Comparison of ENCODE assay signal across 11 mouse cellular contexts in the genomic region with DNA sequence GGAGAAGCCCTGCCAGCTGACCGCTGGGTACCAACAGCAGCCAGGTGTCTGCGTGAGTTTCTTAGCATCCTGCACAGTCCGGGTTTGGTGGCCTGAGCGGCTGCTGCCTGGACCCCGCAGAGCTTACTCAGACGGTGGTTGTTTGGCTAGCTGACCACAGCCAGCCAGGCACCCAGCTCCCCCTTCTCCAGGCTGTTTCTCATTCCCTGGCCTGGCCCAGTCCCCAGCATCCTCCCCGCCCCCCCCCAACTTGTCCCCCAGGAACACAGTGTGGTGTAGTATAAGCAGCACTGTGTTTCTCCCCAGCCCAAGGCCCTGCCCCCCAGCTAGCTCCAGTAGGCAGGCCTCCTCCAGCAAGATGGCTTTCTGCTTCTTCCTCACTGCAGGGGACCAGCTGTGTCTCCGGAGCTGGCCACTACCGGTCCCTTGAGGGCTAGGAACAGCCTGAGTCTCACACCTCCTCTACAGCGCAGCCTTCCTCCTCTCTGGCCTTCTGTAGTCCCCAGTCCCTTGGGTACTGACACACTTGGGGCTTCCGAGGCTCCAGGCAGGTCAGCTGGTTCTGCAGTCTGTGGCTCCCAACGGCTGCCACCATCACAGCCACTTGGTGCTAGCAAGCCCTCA. TPM values are rescaled to one million over a fixed set of nuclear protein-coding genes. Genes with fewer than 3 reads are reported as not detected.
DNase-seq lines count a peak whose midpoint lies in the region; ATAC-seq and TF ChIP-seq lines count a peak whose summit lies in the region.
"Had no signal": no experiment of that assay in that cellular context is flagged by ENCODE, and none has a peak within 500 bp of the region (broad histone marks: within the 10 kb centered on the region; RNA-seq: fewer than 3 reads in every experiment).

No protein-coding gene starts in this region.

- TF ChIP-seq CTCF in thymus, adult 2 months (IDR thresholded peaks at IDR 0.05; ENCODE audit: borderline replicate concordance, control insufficient read depth, extremely low read depth, insufficient read depth, low read length, poor library complexity), result no peak

- no peak for DNase-seq in hindbrain, embryonic 14.5 days (ENCODE audit: low spot score)
- DNase-seq in thymus, adult 2 months, result no peak
- no peak for DNase-seq in thymus, postnatal 10 days (ENCODE audit: low spot score in 2 of 2)
- DNase-seq in spleen, postnatal 4 days (ENCODE audit: low spot score in 2 of 2), result no peak
- DNase-seq in gastrocnemius, adult 8-10 months (ENCODE audit: low spot score in 2 of 2), result no peak

- 0 out of 2 replicates have a peak overlapping the region, but pooled peaks have one; percentile 8 for H3K4me2 ChIP-seq in hindbrain, embryonic 13.5 days
- no peak overlapping the region for H3K4me2 ChIP-seq in hindbrain, embryonic 14.5 days (replicated peaks)
- peak overlapping the region; percentile 36 for H3K4me2 ChIP-seq in stomach, embryonic 16.5 days (ENCODE audit: low read depth, low read length)

- H3K27me3 ChIP-seq in hindbrain, embryonic 13.5 days, result peaks cover 13% of the 10 kb centered on the region
- peaks cover 2% of the 10 kb centered on the region; the same call in 1 of the 2 replicates for H3K27me3 ChIP-seq in hindbrain, embryonic 14.5 days (ENCODE audit: control insufficient read depth, insufficient read depth, low read length)
- H3K27me3 ChIP-seq in thymus, adult 2 months (ENCODE audit: control insufficient read depth, insufficient read depth, low read length), result no peaks in the 10 kb centered on the region
- H3K27me3 ChIP-seq in stomach, embryonic 16.5 days (ENCODE audit: control insufficient read depth, insufficient read depth, low read length), result no peaks in the 10 kb centered on the region

- peaks cover 41% of the 10 kb centered on the region for H3K4me1 ChIP-seq in hindbrain, embryonic 13.5 days (replicated peaks)
- peaks cover 13% of the 10 kb centered on the region for H3K4me1 ChIP-seq in hindbrain, embryonic 14.5 days (replicated peaks; ENCODE audit: control insufficient read depth, insufficient read depth, low read length)
- H3K4me1 ChIP-seq in thymus, adult 2 months (replicated peaks; ENCODE audit: control insufficient read depth, insufficient read depth, low read length), result peaks cover 75% of the 10 kb centered on the region
- H3K4me1 ChIP-seq in stomach, embryonic 16.5 days (ENCODE audit: control insufficient read depth, insufficient read depth, low read length), result peaks cover 66% of the 10 kb centered on the region

- WGBS in hindbrain, embryonic 13.5 days, result 42% methylated on average over 12 of the region's 12 CpGs
- 49% methylated on average over 12 of the region's 12 CpGs for WGBS in hindbrain, embryonic 14.5 days
- 75% methylated on average over 12 of the region's 12 CpGs for WGBS in thymus, adult 2 months
- WGBS in stomach, embryonic 16.5 days, result 60% methylated on average over 12 of the region's 12 CpGs

- TF ChIP-seq POLR2A in thymus, adult 2 months (IDR thresholded peaks at IDR 0.05; ENCODE audit: control insufficient read depth, extremely low read depth, insufficient read depth, low read length, poor library complexity), result no peak

- peak overlapping the region; percentile 30; the same call in 1 of the 2 replicates for H3K27ac ChIP-seq in hindbrain, embryonic 13.5 days
- no peak overlapping the region for H3K27ac ChIP-seq in hindbrain, embryonic 14.5 days
- H3K27ac ChIP-seq in thymus, adult 2 months (ENCODE audit: control insufficient read depth, insufficient read depth, low read length), result peak overlapping the region; percentile 19; the same call in 1 of the 2 replicates
- H3K27ac ChIP-seq in stomach, embryonic 16.5 days (ENCODE audit: low read length), result peak overlapping the region; percentile 52

- H3K9ac ChIP-seq in hindbrain, embryonic 13.5 days, result peak overlapping the region; percentile 29; the same call in 1 of the 2 replicates
- no peak overlapping the region for H3K9ac ChIP-seq in hindbrain, embryonic 14.5 days
- H3K9ac ChIP-seq in stomach, embryonic 16.5 days (ENCODE audit: low read length), result peak overlapping the region; percentile 54

- no peak overlapping the region for H3K4me3 ChIP-seq in hindbrain, embryonic 13.5 days
- H3K4me3 ChIP-seq in hindbrain, embryonic 14.5 days (replicated peaks; ENCODE audit: low read length), result no peak overlapping the region
- H3K4me3 ChIP-seq in thymus, adult 2 months (ENCODE audit: control insufficient read depth, insufficient read depth, low read length), result no peak overlapping the region
- H3K4me3 ChIP-seq in stomach, embryonic 16.5 days (replicated peaks; ENCODE audit: low read length), result no peak overlapping the region

- ATAC-seq in hindbrain, embryonic 13.5 days (ENCODE audit: low FRiP score), result no peak
- ATAC-seq in hindbrain, embryonic 14.5 days (ENCODE audit: low FRiP score), result no peak
- ATAC-seq in hematopoietic stem cell, adult 5-6 weeks (replicated peaks in 1 of 2; ENCODE audit: insufficient read depth in 1 of 2, low FRiP score in 2 of 2, low TSS enrichment in 1 of 2, low read depth in 1 of 2, poor library complexity in 2 of 2, severe bottlenecking in 2 of 2), result peak; percentile 12 to 19; a peak in 1 of 4 replicates
- ATAC-seq in stomach, embryonic 16.5 days (ENCODE audit: insufficient read depth, low FRiP score), result no peak

- no peaks in the 10 kb centered on the region for H3K36me3 ChIP-seq in hindbrain, embryonic 13.5 days
- H3K36me3 ChIP-seq in hindbrain, embryonic 14.5 days (replicated peaks; ENCODE audit: control insufficient read depth, insufficient read depth), result no peaks in the 10 kb centered on the region
- no peaks in the 10 kb centered on the region for H3K36me3 ChIP-seq in thymus, adult 2 months (ENCODE audit: control insufficient read depth, insufficient read depth, low read length)
- no peaks in the 10 kb centered on the region for H3K36me3 ChIP-seq in stomach, embryonic 16.5 days (ENCODE audit: control insufficient read depth, insufficient read depth, low read length)
- H3K36me3 ChIP-seq: G1E had no signal

- no peaks in the 10 kb centered on the region for H3K9me3 ChIP-seq in hindbrain, embryonic 13.5 days
- H3K9me3 ChIP-seq in hindbrain, embryonic 14.5 days (ENCODE audit: control insufficient read depth, low read length), result no peaks in the 10 kb centered on the region
- H3K9me3 ChIP-seq in stomach, embryonic 16.5 days (replicated peaks; ENCODE audit: control insufficient read depth, low read length), result no peaks in the 10 kb centered on the region
- H3K9me3 ChIP-seq: G1E had no signal

RNA-seq across cellular contexts. Expression of gene Plxnd1, which starts 8.2 kb away (rescaled TPM):
- polyA plus RNA-seq in hindbrain, embryonic 13.5 days (2015; fragmentation: Nextera tagmentation; extraction: Ambion mirVana), result 9.1 and 11.3 TPM in 2 replicates
- polyA plus RNA-seq in hindbrain, embryonic 14.5 days (2014; fragmentation: Nextera tagmentation; extraction: Ambion mirVana), result 11.6 and 14.7 TPM in 2 replicates
- polyA plus RNA-seq in thymus, adult 2 months (2012; rRNA removed), result 466 and 519 TPM in 2 replicates
- 12.4 and 35.3 TPM in 2 replicates for total RNA-seq in hematopoietic stem cell, adult 5-6 weeks (2017)
- polyA plus RNA-seq in stomach, embryonic 16.5 days (2015; fragmentation: Nextera tagmentation; extraction: Ambion mirVana), result 27.7 and 28.5 TPM in 2 replicates
- 10 to 100 TPM; 12.9 to 25.5 (median 19.1) TPM for total RNA-seq in gastrocnemius, adult 8-10 months (2022)

RNA-seq across cellular contexts. Expression of gene H1foo, which starts 41.8 kb away (rescaled TPM):
- polyA plus RNA-seq in hindbrain, embryonic 13.5 days (2015; fragmentation: Nextera tagmentation; extraction: Ambion mirVana), result not detected in 2 replicates
- not detected in 2 replicates for polyA plus RNA-seq in hindbrain, embryonic 14.5 days (2014; fragmentation: Nextera tagmentation; extraction: Ambion mirVana)
- polyA plus RNA-seq in thymus, adult 2 months (2012; rRNA removed), result 0.71 and 0.81 TPM in 2 replicates
- total RNA-seq in hematopoietic stem cell, adult 5-6 weeks (2017), result not detected in 2 replicates
- polyA plus RNA-seq in stomach, embryonic 16.5 days (2015; fragmentation: Nextera tagmentation; extraction: Ambion mirVana), result not detected in 2 replicates
- not detected for total RNA-seq in gastrocnemius, adult 8-10 months (2022)
- total RNA-seq: G1E; heart, adult 18-20 months had no signal
- polyA plus RNA-seq: G1E; liver, embryonic 16.5 days had no signal

RNA-seq across cellular contexts. Expression of gene Rho, which starts 55.0 kb away (rescaled TPM):
- polyA plus RNA-seq in hindbrain, embryonic 13.5 days (2015; fragmentation: Nextera tagmentation; extraction: Ambion mirVana), result 0.21 and 0.58 TPM in 2 replicates
- 0.08 and 0.53 TPM in 2 replicates for polyA plus RNA-seq in hindbrain, embryonic 14.5 days (2014; fragmentation: Nextera tagmentation; extraction: Ambion mirVana)
- 0.37 and 1.3 TPM in 2 replicates for polyA plus RNA-seq in thymus, adult 2 months (2012; rRNA removed)
- 0.10 TPM in 1 of 2 replicates, not detected in the other for total RNA-seq in hematopoietic stem cell, adult 5-6 weeks (2017)
- 0.09 TPM in 2 replicates for polyA plus RNA-seq in stomach, embryonic 16.5 days (2015; fragmentation: Nextera tagmentation; extraction: Ambion mirVana)
- not detected for total RNA-seq in gastrocnemius, adult 8-10 months (2022)
- total RNA-seq: heart, adult 18-20 months had no signal
- polyA plus RNA-seq: G1E; liver, embryonic 16.5 days had no signal

Comparison
In these comparisons a context has a peak if more than half of its experiments do, and no peak if none do; other contexts are left out.
1. ATAC-seq: peak in hematopoietic stem cell, adult 5-6 weeks (2 of 2); none in hindbrain, embryonic 13.5 days (single experiment), hindbrain, embryonic 14.5 days (single experiment) and stomach, embryonic 16.5 days (single experiment).
2. RNA of gene Plxnd1, which starts 8.2 kb away (polyA plus RNA-seq): 466 to 519 TPM in thymus, adult 2 months; 27.7 to 28.5 TPM in stomach, embryonic 16.5 days, 11.6 to 14.7 TPM in hindbrain, embryonic 14.5 days and 9.1 to 11.3 TPM in hindbrain, embryonic 13.5 days; every median in the first group is over 10 times any median in the second.